Mouse (Mus musculus) macrophage (primary cell): ENCODE measurements around the gene Ccdc51. TPM values are rescaled to one million over a fixed set of nuclear protein-coding genes. Genes with fewer than 3 reads are reported as not detected.

Experiments used
- H3K27ac ChIP-seq: fragments of 350-480 bp; formaldehyde crosslinking; 2 replicates; pipeline ENCODE4 v1.9.0; 2021
- H3K36me3 ChIP-seq: fragments of 350-480 bp; formaldehyde crosslinking; 2 replicates; pipeline ENCODE4 v1.9.0; 2021; ENCODE audit errors: inconsistent target
- H3K4me3 ChIP-seq: fragments of 350-480 bp; formaldehyde crosslinking; 2 replicates; pipeline ENCODE4 v1.9.0; 2021; ENCODE audit errors: inconsistent target
- H3K79me2 ChIP-seq: fragments of 350-480 bp; formaldehyde crosslinking; 2 replicates; pipeline ENCODE4 v1.9.0; 2021; ENCODE audit errors: inconsistent target
- WGBS: methylation state at CpG from one replicate; pipeline ENCODE4 v1.1.7; 2026; ENCODE audit warnings: inconsistent platforms; ENCODE audit not compliant: missing documents; 5-methylcytosine and 5-hydroxymethylcytosine counted together
- polyA plus RNA-seq: library from polyadenylated mRNA; stranded (reverse); fragments of 250-400 nt; gene quantifications from 3 replicates; pipeline ENCODE4 v1.2.4, GENCODE M21; 2018; ENCODE audit warnings: inconsistent platforms

Ccdc51 gene
- polyA plus RNA-seq, 1 experiment from 2014 or later = 2.5 TPM

DNA sequence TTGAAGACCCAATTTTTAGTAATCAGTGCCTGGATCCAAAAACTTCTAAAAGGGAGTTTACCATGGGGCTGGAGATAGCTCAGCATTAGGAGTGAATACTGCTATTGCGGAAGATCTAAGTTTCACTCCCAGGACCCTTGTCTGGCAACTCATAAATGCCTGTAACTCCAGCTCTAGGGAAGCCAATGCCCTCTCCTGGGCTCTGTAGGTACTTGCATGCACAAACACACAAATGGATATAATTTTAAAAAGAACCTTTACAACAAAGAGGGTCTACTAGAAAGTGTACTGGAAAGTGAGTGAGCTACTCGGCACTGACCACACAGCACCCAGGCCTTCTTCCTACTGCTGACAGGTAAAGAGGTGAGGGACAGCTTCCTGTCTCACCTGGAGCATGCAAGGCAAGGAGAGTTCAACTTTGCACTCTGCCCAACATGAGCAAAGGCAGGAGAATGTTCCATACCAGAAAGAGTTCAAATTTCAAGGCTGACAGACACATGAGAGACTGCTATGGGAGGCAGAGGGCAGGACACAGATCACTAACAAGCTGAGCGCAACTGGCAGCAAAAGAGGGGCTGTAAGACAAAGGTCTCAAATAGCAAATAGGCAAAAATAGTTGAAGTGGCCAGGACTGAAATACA, 14.1 kb upstream of the Ccdc51 start:
- Histone ChIP-seq H3K27ac (no peak overlapping the region), H3K4me3 (no peak overlapping the region), H3K79me2 (peaks cover 14% of the 10 kb centered on the region), H3K36me3 (peaks cover 72% of the 10 kb centered on the region)
- WGBS = 100% methylated on average over 3 of the region's 3 CpGs

- Histone ChIP-seq H3K27ac (peak within 1 kb of the TSS; percentile 57), H3K79me2 (peaks cover 21% of the 10 kb centered on the region), H3K36me3 (peaks cover 25% of the 10 kb centered on the region), H3K4me3 (peak within 1 kb of the TSS; percentile 91)
- WGBS = under 1% methylated on average over 54 of the region's 57 CpGs
Measured at GRCm38 (mm10) chr9:109073661-109074573, 8.4 kb upstream of the Ccdc51 start, which contains the start of gene Atrip. TSS of gene Atrip (minus strand) at chr9:109074124.

GRCm38 (mm10) chr9:109080516-109080915, 1.8 kb upstream of the Ccdc51 start:
- H3K79me2 ChIP-seq = peaks cover 63% of the 10 kb centered on the region
- no peak overlapping the region for H3K27ac ChIP-seq
- H3K4me3 ChIP-seq = no peak overlapping the region
- H3K36me3 ChIP-seq = 0 out of 2 replicates have a peak, but pooled peaks cover 4% of the 10 kb centered on the region
- WGBS = 96% methylated on average over 3 of the region's 3 CpGs

DNA sequence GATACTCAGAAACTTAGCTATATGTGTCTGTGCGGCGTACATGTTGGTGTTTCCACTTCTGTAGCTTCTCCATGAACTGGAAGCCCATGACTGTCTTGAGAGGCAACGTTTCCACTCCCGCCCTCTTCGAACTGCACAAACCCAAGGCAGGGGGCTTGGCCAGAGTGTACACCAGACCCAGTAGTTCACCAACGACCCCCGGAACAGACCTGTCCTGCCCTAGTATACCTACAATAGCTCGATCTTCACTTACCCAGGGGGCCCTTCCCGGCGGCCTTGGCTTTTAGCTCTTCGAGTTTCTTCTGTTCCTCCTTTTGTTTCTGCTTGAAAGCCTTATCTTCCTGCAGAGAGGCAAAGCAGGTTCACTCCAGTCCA, 557 bp upstream of the Ccdc51 start:
- Histone ChIP-seq H3K27ac (peak overlapping the region; percentile 12), H3K36me3 (0 out of 2 replicates have a peak, but pooled peaks cover 4% of the 10 kb centered on the region), H3K4me3 (peak overlapping the region; percentile 41), H3K79me2 (peaks cover 63% of the 10 kb centered on the region)
- 5% methylated on average over 11 of the region's 11 CpGs for WGBS

GRCm38 (mm10) chr9:109084922-109085321, 2.6 kb downstream of the Ccdc51 start:
- Histone ChIP-seq H3K4me3 (no peak overlapping the region), H3K36me3 (peaks cover 9% of the 10 kb centered on the region), H3K27ac (no peak overlapping the region), H3K79me2 (peaks cover 51% of the 10 kb centered on the region)
- 28% methylated on average over 2 of the region's 2 CpGs for WGBS

DNA sequence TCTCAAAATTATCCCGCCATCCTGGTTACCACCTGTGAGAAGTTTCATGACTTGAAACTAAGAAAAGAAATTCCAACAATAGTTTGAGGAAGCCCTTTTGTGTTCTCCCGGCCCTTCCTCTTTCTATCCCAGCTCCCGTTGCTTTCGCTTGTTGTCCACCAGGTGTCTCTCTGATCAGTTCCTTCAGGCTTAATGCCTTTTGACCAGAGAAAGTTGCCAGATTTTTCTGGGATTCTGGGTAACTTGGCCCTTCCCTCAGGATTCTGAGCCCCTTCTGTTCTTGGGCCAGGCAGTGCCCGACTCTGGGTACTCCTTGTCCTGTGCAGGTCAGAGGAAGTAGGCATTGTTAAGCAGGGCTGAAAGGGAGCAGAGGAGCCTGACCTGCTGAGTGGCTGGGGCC, 5.7 kb downstream of the Ccdc51 start:
- Histone ChIP-seq H3K79me2 (peaks cover 20% of the 10 kb centered on the region), H3K27ac (no peak overlapping the region), H3K36me3 (peaks cover 34% of the 10 kb centered on the region), H3K4me3 (no peak overlapping the region)
- 15% methylated on average over 5 of the region's 5 CpGs for WGBS

- H3K27ac ChIP-seq = no peak overlapping the region
- H3K36me3 ChIP-seq = peaks cover 34% of the 10 kb centered on the region
- 95% methylated on average over 15 of the region's 15 CpGs for WGBS
- no peaks in the 10 kb centered on the region; the same call in 1 of the 2 replicates for H3K79me2 ChIP-seq
- H3K4me3 ChIP-seq = no peak overlapping the region
Measured at GRCm38 (mm10) chr9:109090446-109090845, 8.2 kb downstream of the Ccdc51 start.

DNA sequence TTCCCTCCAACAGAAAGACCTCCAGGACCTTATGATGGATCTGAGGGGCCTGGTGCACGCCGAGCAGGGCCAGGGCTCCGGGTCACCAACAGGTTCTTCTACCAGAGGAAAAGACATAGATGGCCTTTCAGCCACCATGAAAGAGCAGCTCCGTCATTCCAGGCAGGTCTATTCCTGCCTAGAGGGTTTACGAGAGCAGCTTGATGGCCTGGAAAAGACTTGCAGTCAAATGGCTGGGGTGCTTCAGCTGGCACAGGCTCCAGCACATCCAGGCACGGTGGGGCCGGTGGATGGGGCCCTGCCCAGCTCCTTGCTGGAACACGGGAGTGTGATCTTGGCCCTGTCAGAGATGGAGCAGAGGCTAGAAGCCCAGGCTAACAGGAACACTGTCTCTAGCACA, 9.5 kb downstream of the Ccdc51 start:
- WGBS = 95% methylated on average over 8 of the region's 8 CpGs
- Histone ChIP-seq H3K27ac (no peak overlapping the region), H3K79me2 (no peaks in the 10 kb centered on the region), H3K36me3 (peaks cover 34% of the 10 kb centered on the region), H3K4me3 (no peak overlapping the region)

- no peak overlapping the region for H3K4me3 ChIP-seq
- H3K36me3 ChIP-seq = peaks cover 34% of the 10 kb centered on the region
- 93% methylated on average over 6 of the region's 6 CpGs for WGBS
- no peak overlapping the region for H3K27ac ChIP-seq
- H3K79me2 ChIP-seq = no peaks in the 10 kb centered on the region
Measured at GRCm38 (mm10) chr9:109092799-109093198, 10.5 kb downstream of the Ccdc51 start.

DNA sequence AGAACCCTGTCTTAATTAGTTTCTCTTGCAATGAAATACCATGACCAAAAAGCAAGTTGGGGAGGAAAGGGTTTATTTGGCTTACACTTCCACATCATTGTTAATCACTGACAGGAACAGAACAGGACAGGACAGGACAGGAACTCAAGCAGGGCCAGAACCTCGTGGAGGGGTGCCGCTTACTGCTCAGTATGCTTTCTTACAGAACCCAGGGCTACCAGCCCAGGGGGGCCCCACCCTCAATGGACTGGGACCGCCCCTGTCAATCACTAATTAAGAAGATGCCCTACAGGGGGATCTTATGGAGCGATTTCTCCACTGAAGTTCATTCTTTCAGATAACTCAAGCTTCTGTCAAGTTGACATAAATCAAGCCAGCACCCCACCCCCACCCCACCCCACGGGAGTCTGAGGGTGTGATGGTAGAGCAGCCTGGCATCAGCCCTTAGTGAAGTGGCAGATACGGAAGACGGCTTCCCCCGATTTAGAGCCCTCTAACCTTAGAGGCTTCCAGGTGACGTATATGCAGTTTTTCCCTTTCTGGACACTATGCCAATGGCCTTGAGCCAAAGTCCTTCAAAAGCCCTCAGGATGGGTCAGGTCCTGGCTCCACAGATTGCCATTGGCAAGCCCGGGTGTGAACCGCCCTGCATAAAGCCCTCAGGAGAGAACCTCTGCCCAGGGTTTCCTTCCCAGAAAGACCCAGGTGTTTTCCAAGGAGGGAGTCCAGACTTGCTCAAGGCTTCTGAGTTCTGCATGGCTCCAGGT, 11.7 kb downstream of the Ccdc51 start:
- Histone ChIP-seq H3K27ac (no peak overlapping the region), H3K36me3 (peaks cover 34% of the 10 kb centered on the region), H3K4me3 (no peak overlapping the region), H3K79me2 (no peaks in the 10 kb centered on the region)
- WGBS = 62% methylated on average over 9 of the region's 11 CpGs

DNA sequence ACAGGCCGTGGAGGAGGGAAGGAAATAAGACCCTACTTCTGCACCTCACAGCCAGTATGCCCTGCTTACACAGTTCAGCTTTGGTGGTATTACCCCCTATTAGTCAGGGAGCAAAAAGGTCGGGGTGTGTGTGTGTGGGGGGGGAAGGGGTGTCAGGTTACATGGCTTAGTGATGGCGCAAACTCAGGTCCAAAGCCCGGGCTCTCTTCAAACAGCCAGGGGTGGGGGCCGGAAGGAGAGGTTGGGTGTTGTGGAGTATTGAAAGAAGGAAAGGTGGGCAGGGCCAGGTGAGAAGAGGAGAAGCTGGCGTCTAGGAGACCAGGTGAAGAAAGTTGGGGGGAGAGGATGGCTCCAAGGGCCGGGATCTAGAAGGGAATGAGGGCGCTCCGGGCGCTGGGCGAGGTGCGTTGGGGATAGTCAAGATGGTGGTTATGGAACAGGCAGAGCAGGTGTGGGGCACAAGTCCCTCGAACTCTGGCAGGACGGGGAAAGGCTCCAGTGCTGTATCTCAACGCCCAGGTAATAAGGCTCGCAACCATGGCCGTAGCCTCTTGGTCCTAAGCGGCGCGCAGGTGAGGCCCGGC, 12.4 kb downstream of the Ccdc51 start:
- Histone ChIP-seq H3K79me2 (no peaks in the 10 kb centered on the region), H3K4me3 (no peak overlapping the region), H3K36me3 (peaks cover 28% of the 10 kb centered on the region), H3K27ac (no peak overlapping the region)
- 15% methylated on average over 21 of the region's 21 CpGs for WGBS

DNA sequence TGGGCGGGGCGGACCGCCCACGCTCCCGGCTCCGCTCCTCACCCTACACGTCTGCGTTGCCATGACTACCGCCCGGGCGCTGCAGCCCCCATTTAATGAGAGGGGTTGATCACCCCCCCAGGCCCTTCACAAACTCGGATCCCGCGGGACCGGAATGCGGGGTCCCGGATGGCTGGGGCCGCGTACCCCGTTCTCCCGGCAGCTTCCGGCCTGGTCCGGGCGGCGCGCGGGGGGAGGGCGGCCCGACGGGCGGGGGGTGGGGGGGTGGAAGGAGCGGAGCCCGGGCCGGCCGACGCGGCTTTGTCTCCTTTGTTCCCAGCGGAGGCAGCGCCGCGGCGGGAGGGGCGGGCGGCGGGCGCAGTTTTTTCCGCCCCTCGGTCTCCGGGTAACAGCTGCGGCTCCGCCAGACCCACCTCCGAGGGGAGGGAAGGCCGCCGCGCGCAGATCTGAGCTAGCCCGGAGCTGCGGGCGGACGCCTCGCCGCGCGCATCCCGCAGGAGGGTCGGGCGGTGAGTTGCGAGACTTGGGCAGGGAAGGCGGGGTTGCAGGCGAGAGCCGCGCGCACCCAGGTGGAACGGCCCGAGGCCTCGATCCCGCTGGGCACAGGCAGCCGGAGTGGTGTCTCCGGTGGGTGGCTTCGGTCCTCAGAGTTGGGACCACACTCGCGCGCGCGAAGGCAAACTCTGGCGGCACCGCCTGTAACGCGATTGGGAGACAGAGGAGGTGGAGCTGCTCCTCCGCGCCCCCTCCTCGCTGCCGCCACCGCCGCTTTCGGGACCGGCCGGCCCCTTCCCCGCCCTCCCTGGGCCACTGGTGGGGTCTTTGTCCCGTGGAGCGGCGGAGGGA, 13.1 kb downstream of the Ccdc51 start, which contains the start of gene Plxnb1:
Plxnb1 (plus strand) TSS at position 253 of the 846 bp plus-strand sequence.
- 2% methylated on average over 93 of the region's 102 CpGs for WGBS
- H3K36me3 ChIP-seq = peaks cover 21% of the 10 kb centered on the region
- no peak within 1 kb of the TSS for H3K27ac ChIP-seq
- H3K4me3 ChIP-seq = no peak within 1 kb of the TSS
- H3K79me2 ChIP-seq = no peaks in the 10 kb centered on the region

- Histone ChIP-seq H3K79me2 (no peaks in the 10 kb centered on the region), H3K36me3 (peaks cover 12% of the 10 kb centered on the region; the same call in 1 of the 2 replicates), H3K4me3 (no peak overlapping the region), H3K27ac (no peak overlapping the region)
- 98% methylated on average over 9 of the region's 9 CpGs for WGBS
Measured at GRCm38 (mm10) chr9:109096251-109096661, 14.0 kb downstream of the Ccdc51 start.
